Mouse (Mus musculus) olfactory bulb, adult 2 months (tissue): ENCODE data around the gene Fam78a. TPM values are rescaled to one million over a fixed set of nuclear protein-coding genes. Genes with fewer than 3 reads are reported as not detected.

ENCODE experiments used
- H3K27ac ChIP-seq: fragments of 200-500 bp; 2 replicates; pipeline ENCODE4 v1.5.1; 2012; ENCODE audit warnings: low read depth, low read length; ENCODE audit not compliant: insufficient read depth
- H3K4me1 ChIP-seq: fragments of 200-500 bp; 2 replicates; pipeline ENCODE4 v1.6.1; 2012; ENCODE audit warnings: low read length; ENCODE audit not compliant: control insufficient read depth, insufficient read depth
- H3K4me3 ChIP-seq: fragments of 200-500 bp; 2 replicates; pipeline ENCODE4 v1.5.1; 2012; ENCODE audit warnings: mild to moderate bottlenecking, low read depth, low read length, moderate library complexity; ENCODE audit not compliant: insufficient read depth
- CTCF ChIP-seq: fragments of 200-500 bp; IDR thresholded peaks from 2 replicates; pipeline ENCODE4 v1.5.1; 2012; ENCODE audit warnings: low read depth, mild to moderate bottlenecking, low read length, moderate library complexity; ENCODE audit not compliant: insufficient read depth
- POLR2A ChIP-seq: fragments of 200-500 bp; IDR thresholded peaks from 2 replicates; pipeline ENCODE4 v1.6.1; 2012; ENCODE audit warnings: mild to moderate bottlenecking, low read depth, low read length, moderate library complexity; ENCODE audit not compliant: insufficient read depth
- WGBS: fragments of 180-500 bp; shearing (Covaris S2); methylation state at CpG from one replicate; pipeline ENCODE4 v1.1.7; 2018; 5-methylcytosine and 5-hydroxymethylcytosine counted together
- polyA plus RNA-seq: library from polyadenylated mRNA; stranded (reverse); fragments of >200 nt; gene quantifications from 2 replicates; pipeline ENCODE4 v1.2.4, GENCODE M21; 2012; ENCODE audit warnings: low replicate concordance; ENCODE audit not compliant: missing spikeins, insufficient read depth, insufficient read length

Gene Fam78a
- polyA plus RNA-seq, 1 experiment, result not detected

GRCm38 (mm10) chr2:32020229-32020628, 64.4 kb downstream of the Fam78a start:
- WGBS, result 93% methylated on average over 5 of the region's 5 CpGs
- no peaks in the 10 kb centered on the region for H3K4me1 ChIP-seq
- no peak for TF ChIP-seq CTCF
- TF ChIP-seq POLR2A, result no peak
- no peak overlapping the region for H3K27ac ChIP-seq
- no peak overlapping the region for H3K4me3 ChIP-seq

- no peaks in the 10 kb centered on the region for H3K4me1 ChIP-seq
- H3K4me3 ChIP-seq, result no peak overlapping the region
- no peak for TF ChIP-seq POLR2A
- no peak for TF ChIP-seq CTCF
- H3K27ac ChIP-seq, result no peak overlapping the region
- 72% methylated on average over 4 of the region's 4 CpGs for WGBS
Observed at GRCm38 (mm10) chr2:32019704-32020103, 65.0 kb downstream of the Fam78a start.

- TF ChIP-seq CTCF, result no peak
- no peak for TF ChIP-seq POLR2A
- WGBS, result 87% methylated on average over 11 of the region's 11 CpGs
- Histone ChIP-seq H3K27ac (no peak overlapping the region), H3K4me1 (no peaks in the 10 kb centered on the region), H3K4me3 (no peak overlapping the region)
Observed at GRCm38 (mm10) chr2:32008716-32009115, 75.9 kb downstream of the Fam78a start.

GRCm38 (mm10) chr2:32008311-32008710, 76.3 kb downstream of the Fam78a start:
- no peak overlapping the region for H3K4me3 ChIP-seq
- 87% methylated on average over 2 of the region's 2 CpGs for WGBS

More at GRCm38 (mm10) chr2:32008311-32008710, 76.3 kb downstream of the Fam78a start:
- Histone ChIP-seq H3K27ac (no peak overlapping the region), H3K4me1 (no peaks in the 10 kb centered on the region)
- TF ChIP-seq CTCF, result no peak
- no peak for TF ChIP-seq POLR2A

Other genes starting within 250 kb of the Fam78a start
- gene Fibcd1, start 238.9 kb downstream of the Fam78a start, polyA plus RNA-seq, result not detected in 2 replicates
- gene Lamc3, start 197.6 kb downstream of the Fam78a start, polyA plus RNA-seq, result not detected in 2 replicates
- not detected in 2 replicates for gene Aif1l, start 134.7 kb downstream of the Fam78a start, polyA plus RNA-seq
- not detected in 2 replicates for gene Nup214, start 110.4 kb downstream of the Fam78a start, polyA plus RNA-seq
- gene Plpp7, start 10.7 kb upstream of the Fam78a start, polyA plus RNA-seq, result not detected in 2 replicates
- 70.7 and 86.2 TPM in 2 replicates for gene Prrc2b, start 66.2 kb upstream of the Fam78a start, polyA plus RNA-seq
- not detected in 2 replicates for gene Pomt1, start 151.7 kb upstream of the Fam78a start, polyA plus RNA-seq
- gene Uck1, start 175.3 kb upstream of the Fam78a start, polyA plus RNA-seq, result not detected in 2 replicates
- gene Golga2, start 202.5 kb upstream of the Fam78a start, polyA plus RNA-seq, result 105 TPM in 1 of 2 replicates, not detected in the other
- gene Swi5, start 203.2 kb upstream of the Fam78a start, polyA plus RNA-seq, result not detected in 2 replicates